Mouse (Mus musculus): Measurements from ENCODE around the gene Gng7. TPM values are rescaled to one million over a fixed set of nuclear protein-coding genes. Genes with fewer than 3 reads are reported as not detected.

Gene Gng7
- polyA plus RNA-seq, 1 experiment from 2014 or later = 1.8 TPM

- DNase-seq (ENCODE audit: low spot score) = no peak
Observed at GRCm38 (mm10) chr10:80901409-80902272, 113.1 kb downstream of the Gng7 start.

DNA sequence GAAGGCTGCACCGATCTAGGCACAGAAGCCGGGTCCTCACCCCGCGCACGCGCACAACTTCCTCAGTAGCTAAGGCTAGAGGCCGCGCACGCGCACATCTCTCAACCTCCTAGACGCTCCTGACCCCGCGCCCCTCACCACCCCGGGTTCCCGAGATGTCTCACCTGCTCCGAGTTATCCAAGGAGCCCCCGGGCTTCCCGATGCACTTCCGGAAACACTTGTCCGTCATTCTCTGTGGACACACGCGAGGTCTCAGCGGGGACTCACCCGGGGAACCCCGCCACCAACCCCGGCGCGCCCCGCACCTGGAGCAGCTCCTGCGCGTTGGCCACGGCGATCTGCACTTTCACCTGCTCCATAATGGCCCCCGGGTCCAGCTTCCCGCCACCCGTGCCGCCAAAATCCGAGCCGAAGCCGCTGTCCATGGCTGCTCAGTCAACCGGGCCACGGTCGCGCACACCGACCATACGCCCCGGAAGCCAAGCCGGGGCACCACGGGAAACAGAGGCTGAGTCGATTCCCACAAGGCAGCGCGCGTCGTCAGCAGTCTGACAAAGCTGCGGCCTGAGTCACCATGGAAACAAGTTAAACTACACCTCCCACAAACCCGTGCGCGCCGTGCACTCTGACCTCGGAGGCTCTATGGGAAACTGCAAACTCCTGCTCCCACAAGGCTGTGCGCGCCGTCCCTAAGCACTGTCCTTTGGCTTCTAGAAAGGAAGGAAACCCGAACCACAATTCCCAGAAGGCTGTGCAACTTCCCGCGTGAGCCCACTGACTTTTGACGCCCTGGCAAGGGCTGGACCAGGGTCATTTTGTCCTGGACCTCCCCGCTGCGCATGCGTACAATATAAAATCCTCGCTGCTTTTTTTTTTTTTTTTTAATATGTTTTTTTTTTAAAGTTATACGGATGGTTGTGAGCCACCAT is 114.2 kb downstream of the Gng7 start, which contains the start of gene Timm13:
Gene Timm13 (minus strand): TSS at position 652 of the 930 bp plus-strand sequence.
- DNase-seq (ENCODE audit: low spot score) = peak; percentile 99

- no peak for DNase-seq (ENCODE audit: low spot score)
Observed at GRCm38 (mm10) chr10:80899591-80900317, 115.0 kb downstream of the Gng7 start.

GRCm38 (mm10) chr10:80899074-80899473 is 115.7 kb downstream of the Gng7 start:
- no peak for DNase-seq (ENCODE audit: low spot score)

Other genes with a start within 250 kb of the Gng7 start
- gene Sf3a2, start 216.7 kb downstream of the Gng7 start, polyA plus RNA-seq (2015; fragmentation: Nextera tagmentation; extraction: Ambion mirVana) = 62.7 and 80.3 TPM in 2 replicates
- gene Plekhj1, start 216.3 kb downstream of the Gng7 start, polyA plus RNA-seq (2015; fragmentation: Nextera tagmentation; extraction: Ambion mirVana) = 137 and 140 TPM in 2 replicates
- gene Amh, start 209.7 kb downstream of the Gng7 start, polyA plus RNA-seq (2015; fragmentation: Nextera tagmentation; extraction: Ambion mirVana) = 0.08 TPM in 2 replicates
- 0.15 and 0.29 TPM in 2 replicates for gene Jsrp1, start 201.4 kb downstream of the Gng7 start, polyA plus RNA-seq (2015; fragmentation: Nextera tagmentation; extraction: Ambion mirVana)
- 2,037 and 2,048 TPM in 2 replicates for gene Oaz1, start 188.3 kb downstream of the Gng7 start, polyA plus RNA-seq (2015; fragmentation: Nextera tagmentation; extraction: Ambion mirVana)
- gene Lingo3, start 170.9 kb downstream of the Gng7 start, polyA plus RNA-seq (2015; fragmentation: Nextera tagmentation; extraction: Ambion mirVana) = 0.06 and 0.18 TPM in 2 replicates
- 338 and 340 TPM in 2 replicates for gene Lsm7, start 159.7 kb downstream of the Gng7 start, polyA plus RNA-seq (2015; fragmentation: Nextera tagmentation; extraction: Ambion mirVana)
- 26.8 and 27.7 TPM in 2 replicates for gene Sppl2b, start 159.7 kb downstream of the Gng7 start, polyA plus RNA-seq (2015; fragmentation: Nextera tagmentation; extraction: Ambion mirVana)
- gene Tmprss9, start 143.1 kb downstream of the Gng7 start, polyA plus RNA-seq (2015; fragmentation: Nextera tagmentation; extraction: Ambion mirVana) = 0.08 and 0.09 TPM in 2 replicates
- gene Timm13, start 114.0 kb downstream of the Gng7 start, polyA plus RNA-seq (2015; fragmentation: Nextera tagmentation; extraction: Ambion mirVana) = 337 and 351 TPM in 2 replicates
- gene Lmnb2, start 96.7 kb downstream of the Gng7 start, polyA plus RNA-seq (2015; fragmentation: Nextera tagmentation; extraction: Ambion mirVana) = 28.0 and 28.5 TPM in 2 replicates
- gene Gadd45b, start 84.9 kb downstream of the Gng7 start, polyA plus RNA-seq (2015; fragmentation: Nextera tagmentation; extraction: Ambion mirVana) = 19.0 and 21.7 TPM in 2 replicates
- 0.04 TPM in 1 of 2 replicates, not detected in the other for gene Diras1, start 10.7 kb upstream of the Gng7 start, polyA plus RNA-seq (2015; fragmentation: Nextera tagmentation; extraction: Ambion mirVana)
- 16.0 and 16.8 TPM in 2 replicates for gene Slc39a3, start 22.5 kb upstream of the Gng7 start, polyA plus RNA-seq (2015; fragmentation: Nextera tagmentation; extraction: Ambion mirVana)
- 120 and 127 TPM in 2 replicates for gene Sgta, start 45.2 kb upstream of the Gng7 start, polyA plus RNA-seq (2015; fragmentation: Nextera tagmentation; extraction: Ambion mirVana)
- 20.1 and 25.8 TPM in 2 replicates for gene Thop1, start 55.1 kb upstream of the Gng7 start, polyA plus RNA-seq (2015; fragmentation: Nextera tagmentation; extraction: Ambion mirVana)
- 0.24 and 0.53 TPM in 2 replicates for gene Creb3l3, start 83.9 kb upstream of the Gng7 start, polyA plus RNA-seq (2015; fragmentation: Nextera tagmentation; extraction: Ambion mirVana)
- 142 and 150 TPM in 2 replicates for gene Map2k2, start 91.0 kb upstream of the Gng7 start, polyA plus RNA-seq (2015; fragmentation: Nextera tagmentation; extraction: Ambion mirVana)
- 34.5 and 44.9 TPM in 2 replicates for gene Zbtb7a, start 120.3 kb upstream of the Gng7 start, polyA plus RNA-seq (2015; fragmentation: Nextera tagmentation; extraction: Ambion mirVana)
- 37.3 and 39.0 TPM in 2 replicates for gene Pias4, start 153.0 kb upstream of the Gng7 start, polyA plus RNA-seq (2015; fragmentation: Nextera tagmentation; extraction: Ambion mirVana)
- 612 and 638 TPM in 2 replicates for gene Eef2, start 161.7 kb upstream of the Gng7 start, polyA plus RNA-seq (2015; fragmentation: Nextera tagmentation; extraction: Ambion mirVana)
- 47.8 and 54.1 TPM in 2 replicates for gene Dapk3, start 168.1 kb upstream of the Gng7 start, polyA plus RNA-seq (2015; fragmentation: Nextera tagmentation; extraction: Ambion mirVana)
- not detected in 2 replicates for gene 4930442H23Rik, start 168.9 kb upstream of the Gng7 start, polyA plus RNA-seq (2015; fragmentation: Nextera tagmentation; extraction: Ambion mirVana)
- gene Nmrk2, start 187.1 kb upstream of the Gng7 start, polyA plus RNA-seq (2015; fragmentation: Nextera tagmentation; extraction: Ambion mirVana) = 0.08 TPM in 1 of 2 replicates, not detected in the other
- gene Atcay, start 215.9 kb upstream of the Gng7 start, polyA plus RNA-seq (2015; fragmentation: Nextera tagmentation; extraction: Ambion mirVana) = 0.62 and 0.70 TPM in 2 replicates
- 0.81 and 1.7 TPM in 2 replicates for gene Zfr2, start 218.2 kb upstream of the Gng7 start, polyA plus RNA-seq (2015; fragmentation: Nextera tagmentation; extraction: Ambion mirVana)
- gene Matk, start 238.0 kb upstream of the Gng7 start, polyA plus RNA-seq (2015; fragmentation: Nextera tagmentation; extraction: Ambion mirVana) = 17.7 and 19.3 TPM in 2 replicates